Mouse (Mus musculus) embryonic facial prominence, embryonic 13.5 days (tissue): ENCODE data around the gene Cog1. TPM values are rescaled to one million over a fixed set of nuclear protein-coding genes. Genes with fewer than 3 reads are reported as not detected.
A peak's percentile ranks its signal among the peaks of the same experiment; 100 is the strongest.

ENCODE experiments used
- ATAC-seq: fragments of 200-750 bp; cut with Nextera tagmentation; 2 replicates; pipeline ENCODE4 v1.8.0; 2017; ENCODE audit warnings: low read depth; ENCODE audit not compliant: insufficient number of reproducible peaks, insufficient read depth, low FRiP score, low TSS enrichment
- H3K27ac ChIP-seq: fragments of 300-500 bp; sonication (generic); 2 replicates; pipeline ENCODE4 v1.5.1; 2015; ENCODE audit warnings: moderate library complexity, mild to moderate bottlenecking, inconsistent platforms
- H3K27me3 ChIP-seq: fragments of 300-500 bp; sonication (generic); 2 replicates; pipeline ENCODE4 v1.6.1; 2015; ENCODE audit warnings: mild to moderate bottlenecking, inconsistent platforms
- H3K36me3 ChIP-seq: fragments of 300-500 bp; sonication (generic); 2 replicates; pipeline ENCODE4 v1.6.1; 2015; ENCODE audit warnings: mild to moderate bottlenecking, inconsistent platforms
- H3K4me1 ChIP-seq: fragments of 300-500 bp; sonication (generic); 2 replicates; pipeline ENCODE4 v1.6.1; 2015; ENCODE audit warnings: inconsistent platforms
- H3K4me2 ChIP-seq: fragments of 300-500 bp; sonication (generic); 2 replicates; pipeline ENCODE4 v1.6.1; 2015; ENCODE audit warnings: moderate library complexity, mild to moderate bottlenecking, inconsistent platforms
- H3K4me3 ChIP-seq: fragments of 300-500 bp; sonication (generic); 2 replicates; pipeline ENCODE4 v1.5.1; 2015; ENCODE audit warnings: mild to moderate bottlenecking, inconsistent platforms
- H3K9ac ChIP-seq: fragments of 300-500 bp; sonication (generic); 2 replicates; pipeline ENCODE4 v1.6.1; 2015; ENCODE audit warnings: mild to moderate bottlenecking, inconsistent platforms
- H3K9me3 ChIP-seq: fragments of 300-500 bp; sonication (generic); 2 replicates; pipeline ENCODE4 v1.6.1; 2016; ENCODE audit warnings: inconsistent platforms
- WGBS: fragments of 180-500 bp; shearing (Covaris S2); methylation state at CpG from one replicate; pipeline ENCODE4 v1.1.7; 2015; ENCODE audit warnings: mixed read lengths; 5-methylcytosine and 5-hydroxymethylcytosine counted together
- polyA plus RNA-seq: library from polyadenylated mRNA; unstranded; fragments of >200 nt; fragmentation: Nextera tagmentation; extraction: Ambion mirVana; gene quantifications from 2 replicates; pipeline ENCODE4 v1.2.1, GENCODE M21; 2015

Gene Cog1
- polyA plus RNA-seq, 1 experiment from 2014 or later: 24.3 TPM

GRCm38 (mm10) chr11:113634699-113635121 is 14.3 kb upstream of the Cog1 start:
- H3K27ac ChIP-seq: no peak overlapping the region
- no peaks in the 10 kb centered on the region for H3K9me3 ChIP-seq
- H3K36me3 ChIP-seq: no peaks in the 10 kb centered on the region
- H3K4me1 ChIP-seq: no peaks in the 10 kb centered on the region
- no peaks in the 10 kb centered on the region for H3K27me3 ChIP-seq
- no peak overlapping the region for H3K4me3 ChIP-seq
- H3K9ac ChIP-seq: no peak overlapping the region
- ATAC-seq: no peak
- 60% methylated on average over 10 of the region's 10 CpGs for WGBS
- H3K4me2 ChIP-seq: no peak overlapping the region

DNA sequence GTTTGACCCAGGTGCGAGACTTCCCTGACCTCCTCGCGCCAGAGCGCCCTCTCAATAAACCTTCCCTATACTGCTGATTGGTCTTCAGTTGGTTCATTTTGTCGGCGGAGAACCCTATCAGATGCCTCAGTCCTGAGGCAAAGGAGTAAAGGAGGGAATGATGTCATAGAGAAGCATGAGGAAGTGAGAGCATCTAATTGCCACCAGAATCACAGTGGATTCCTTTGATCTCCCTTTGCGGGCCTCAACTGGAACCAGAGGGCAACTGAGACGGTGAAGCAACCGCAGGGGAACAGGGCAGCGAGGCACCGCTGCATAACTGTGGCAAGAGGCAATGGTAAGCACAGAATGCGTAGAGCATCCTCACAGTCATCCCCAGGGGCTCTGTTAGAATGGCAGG is 10.3 kb upstream of the Cog1 start:
- Histone ChIP-seq H3K9ac (no peak overlapping the region), H3K27me3 (no peaks in the 10 kb centered on the region), H3K27ac (no peak overlapping the region), H3K4me2 (no peak overlapping the region), H3K9me3 (no peaks in the 10 kb centered on the region), H3K4me1 (no peaks in the 10 kb centered on the region), H3K4me3 (no peak overlapping the region), H3K36me3 (no peaks in the 10 kb centered on the region)
- 81% methylated on average over 12 of the region's 12 CpGs for WGBS
- ATAC-seq: no peak

GRCm38 (mm10) chr11:113645181-113645580 is 3.8 kb upstream of the Cog1 start:
- WGBS: 90% methylated on average over 3 of the region's 3 CpGs
- no peak for ATAC-seq
- no peak overlapping the region for H3K4me2 ChIP-seq
- H3K4me1 ChIP-seq: peaks cover 17% of the 10 kb centered on the region
- no peak overlapping the region for H3K27ac ChIP-seq
- H3K9ac ChIP-seq: no peak overlapping the region
- no peak overlapping the region for H3K4me3 ChIP-seq
- H3K9me3 ChIP-seq: no peaks in the 10 kb centered on the region
- H3K27me3 ChIP-seq: no peaks in the 10 kb centered on the region
- H3K36me3 ChIP-seq: no peaks in the 10 kb centered on the region

DNA sequence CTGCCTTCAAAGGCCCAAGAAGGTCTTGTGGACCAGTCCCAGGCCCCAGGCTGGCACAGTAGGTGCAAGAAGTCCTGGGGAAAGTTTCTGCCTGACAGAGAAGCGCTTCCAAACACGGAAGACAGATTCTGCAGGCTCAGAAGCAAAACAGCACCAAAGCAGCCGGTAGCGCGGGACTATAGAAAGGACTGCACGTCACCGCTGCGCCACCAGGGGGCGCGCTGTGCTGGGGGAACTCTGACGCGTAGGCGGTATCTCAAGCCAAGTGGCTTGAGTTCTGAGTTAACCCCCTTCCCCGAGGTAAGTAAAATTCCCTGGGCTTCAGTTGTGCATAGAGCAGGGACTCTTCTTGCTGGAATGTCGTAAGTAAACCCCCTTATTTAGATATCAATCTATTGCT is 817 bp upstream of the Cog1 start:
- Histone ChIP-seq H3K4me3 (peak overlapping the region; percentile 15; the same call in 1 of the 2 replicates), H3K9ac (peak overlapping the region; percentile 51; the same call in 1 of the 2 replicates), H3K27me3 (no peaks in the 10 kb centered on the region)

DNA sequence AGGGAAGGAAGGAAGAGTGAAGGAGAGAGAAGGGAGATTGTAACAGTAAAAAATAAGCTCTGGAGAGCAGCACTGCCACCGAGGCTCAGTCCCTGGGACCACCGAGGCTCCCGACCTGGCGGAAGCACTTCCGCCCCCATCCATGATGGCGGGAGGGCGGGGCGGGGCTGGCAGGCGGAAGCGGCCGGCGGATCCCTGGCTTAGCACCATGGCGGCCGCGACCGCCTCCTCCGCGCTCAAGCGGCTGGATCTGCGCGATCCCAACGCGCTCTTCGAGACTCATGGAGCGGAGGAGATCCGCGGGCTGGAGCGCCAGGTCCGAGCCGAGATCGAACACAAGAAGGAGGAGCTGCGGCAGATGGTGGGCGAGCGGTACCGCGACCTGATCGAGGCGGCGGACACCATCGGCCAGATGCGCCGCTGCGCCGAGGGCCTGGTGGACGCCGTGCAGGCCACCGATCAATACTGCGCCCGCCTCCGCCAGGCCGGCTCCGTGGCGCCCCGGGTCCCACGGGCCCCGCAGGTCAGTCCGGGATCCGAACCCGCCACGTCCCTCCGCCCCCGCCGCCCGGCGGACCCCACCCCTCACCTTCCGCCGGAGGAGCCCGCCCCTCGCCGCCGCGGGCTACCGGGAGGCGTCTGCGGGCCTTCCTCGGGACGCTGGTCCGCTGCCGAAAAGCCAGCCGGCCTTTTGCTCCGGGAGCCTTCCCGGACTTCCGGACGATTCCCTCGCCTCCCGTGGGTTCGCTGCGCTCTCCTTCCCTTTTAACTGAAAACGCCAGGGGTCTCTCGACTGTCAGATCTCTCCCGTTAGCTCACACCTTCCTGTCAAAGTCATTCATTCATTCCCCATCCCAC is 613 bp downstream of the Cog1 start, which contains the start of gene Slc39a11:
TSS of gene Slc39a11 (minus strand) at position 727 of the 858 bp plus-strand sequence.
- Histone ChIP-seq H3K9me3 (no peaks in the 10 kb centered on the region), H3K4me3 (peak within 1 kb of the TSS; percentile 94), H3K36me3 (peaks cover 32% of the 10 kb centered on the region), H3K27me3 (no peaks in the 10 kb centered on the region), H3K4me1 (peaks cover 43% of the 10 kb centered on the region), H3K27ac (peak within 1 kb of the TSS; percentile 88), H3K9ac (peak within 1 kb of the TSS; percentile 96), H3K4me2 (peak within 1 kb of the TSS; percentile 65)
- WGBS: under 1% methylated on average over 74 of the region's 91 CpGs
- peak; percentile 68 for ATAC-seq

More for the DNA sequence above, 817 bp upstream of the Cog1 start:
- no peaks in the 10 kb centered on the region for H3K9me3 ChIP-seq
- H3K4me1 ChIP-seq: peaks cover 32% of the 10 kb centered on the region
- WGBS: 2% methylated on average over 15 of the region's 15 CpGs
- no peak for ATAC-seq
- no peak overlapping the region for H3K27ac ChIP-seq
- H3K4me2 ChIP-seq: peak overlapping the region; percentile 42
- peaks cover 18% of the 10 kb centered on the region for H3K36me3 ChIP-seq

GRCm38 (mm10) chr11:113651206-113651906 is 2.4 kb downstream of the Cog1 start:
- no peak for ATAC-seq
- H3K9me3 ChIP-seq: no peaks in the 10 kb centered on the region
- H3K27me3 ChIP-seq: no peaks in the 10 kb centered on the region
- H3K9ac ChIP-seq: no peak overlapping the region
- 67% methylated on average over 22 of the region's 22 CpGs for WGBS
- H3K27ac ChIP-seq: peak overlapping the region; percentile 39; the same call in 1 of the 2 replicates
- H3K4me1 ChIP-seq: peaks cover 52% of the 10 kb centered on the region
- H3K4me2 ChIP-seq: peak overlapping the region; percentile 65; the same call in 1 of the 2 replicates
- no peak overlapping the region for H3K4me3 ChIP-seq
- peaks cover 50% of the 10 kb centered on the region for H3K36me3 ChIP-seq

- Histone ChIP-seq H3K4me1 (peaks cover 52% of the 10 kb centered on the region), H3K4me2 (no peak overlapping the region), H3K9me3 (no peaks in the 10 kb centered on the region), H3K4me3 (no peak overlapping the region), H3K27ac (no peak overlapping the region), H3K36me3 (peaks cover 55% of the 10 kb centered on the region), H3K9ac (no peak overlapping the region), H3K27me3 (no peaks in the 10 kb centered on the region)
- ATAC-seq: no peak
- 45% methylated on average over 8 of the region's 8 CpGs for WGBS
Measured at GRCm38 (mm10) chr11:113651907-113652273, 2.9 kb downstream of the Cog1 start.

DNA sequence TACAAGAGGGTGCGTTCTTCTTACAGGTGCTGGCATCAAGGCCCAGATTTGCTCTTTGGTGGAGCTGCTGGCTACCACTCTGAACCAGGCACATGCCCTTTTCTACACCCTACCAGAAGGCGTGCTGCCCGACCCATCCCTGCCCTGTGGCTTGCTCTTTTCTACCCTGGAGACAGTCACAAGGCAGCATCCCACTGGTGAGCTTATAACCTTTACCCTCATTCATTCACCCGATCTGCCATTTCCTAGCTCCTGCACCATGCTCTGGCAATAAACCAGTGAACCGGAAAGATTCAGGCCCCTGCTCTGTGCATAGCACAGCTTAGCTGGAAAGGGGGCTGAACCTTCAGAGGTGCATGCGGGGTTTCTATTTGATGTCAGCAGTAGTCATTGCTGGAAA is 3.5 kb downstream of the Cog1 start:
- Histone ChIP-seq H3K4me2 (no peak overlapping the region), H3K9ac (no peak overlapping the region), H3K4me3 (no peak overlapping the region), H3K4me1 (peaks cover 51% of the 10 kb centered on the region), H3K36me3 (peaks cover 61% of the 10 kb centered on the region), H3K27me3 (no peaks in the 10 kb centered on the region), H3K27ac (no peak overlapping the region), H3K9me3 (no peaks in the 10 kb centered on the region)
- no peak for ATAC-seq
- 95% methylated on average over 6 of the region's 6 CpGs for WGBS

- H3K36me3 ChIP-seq: peaks cover 77% of the 10 kb centered on the region
- no peak overlapping the region for H3K4me3 ChIP-seq
- no peaks in the 10 kb centered on the region for H3K27me3 ChIP-seq
- WGBS: 85% methylated on average over 15 of the region's 15 CpGs
- no peaks in the 10 kb centered on the region for H3K9me3 ChIP-seq
- no peak overlapping the region for H3K9ac ChIP-seq
- H3K4me2 ChIP-seq: no peak overlapping the region
- peaks cover 37% of the 10 kb centered on the region for H3K4me1 ChIP-seq
- ATAC-seq: no peak
- peak overlapping the region; percentile 66 for H3K27ac ChIP-seq
Measured at GRCm38 (mm10) chr11:113654105-113654504, 5.1 kb downstream of the Cog1 start.

GRCm38 (mm10) chr11:113654561-113655270 is 5.7 kb downstream of the Cog1 start:
- Histone ChIP-seq H3K4me2 (no peak overlapping the region; the same call in 1 of the 2 replicates), H3K4me3 (no peak overlapping the region), H3K9me3 (no peaks in the 10 kb centered on the region), H3K27me3 (no peaks in the 10 kb centered on the region), H3K27ac (peak overlapping the region; percentile 66), H3K9ac (no peak overlapping the region), H3K36me3 (peaks cover 83% of the 10 kb centered on the region), H3K4me1 (peaks cover 36% of the 10 kb centered on the region)
- ATAC-seq: no peak
- 39% methylated on average over 18 of the region's 18 CpGs for WGBS

DNA sequence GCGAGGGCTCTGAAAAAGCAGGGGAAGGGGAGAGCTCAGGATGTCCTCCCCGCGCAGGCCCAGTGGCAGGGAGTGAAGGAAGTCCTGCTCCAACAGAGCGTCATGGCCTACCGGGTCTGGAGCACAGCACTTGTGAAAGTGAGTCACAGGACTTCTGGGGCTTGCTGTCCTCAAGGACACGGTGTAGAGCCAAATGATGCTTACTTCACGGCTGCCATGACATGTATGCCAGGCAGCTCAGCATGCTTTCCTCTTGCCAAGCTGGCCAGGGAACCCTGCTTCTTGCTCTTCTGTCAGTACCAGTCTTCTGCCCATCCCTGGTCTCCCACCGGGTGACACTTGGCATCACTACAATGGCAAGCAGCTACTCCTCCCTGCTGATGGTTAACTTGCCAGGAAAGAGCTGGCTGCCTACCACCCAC is 7.6 kb downstream of the Cog1 start:
- Histone ChIP-seq H3K4me3 (no peak overlapping the region), H3K9ac (no peak overlapping the region), H3K9me3 (no peaks in the 10 kb centered on the region), H3K27ac (no peak overlapping the region), H3K4me2 (no peak overlapping the region), H3K36me3 (peaks cover 98% of the 10 kb centered on the region), H3K27me3 (no peaks in the 10 kb centered on the region), H3K4me1 (peaks cover 22% of the 10 kb centered on the region)
- ATAC-seq: no peak
- WGBS: 91% methylated on average over 8 of the region's 8 CpGs
